10 mouse cellular contexts compared by ENCODE assay signal in genomic region chr5:111701634-111702329, GRCm38 (mm10). TPM values are rescaled to one million over a fixed set of nuclear protein-coding genes. Genes with fewer than 3 reads are reported as not detected.
DNase-seq lines count a peak whose midpoint lies in the region; ATAC-seq and TF ChIP-seq lines count a peak whose summit lies in the region.
"Had no signal": no experiment of that assay in that cellular context is flagged by ENCODE, and none has a peak within 500 bp of the region (broad histone marks: within the 10 kb centered on the region; RNA-seq: fewer than 3 reads in every experiment).

No protein-coding gene starts in this region.

- peak overlapping the region; percentile 45 for H3K4me2 ChIP-seq in forebrain, embryonic 12.5 days
- H3K4me2 ChIP-seq in limb, embryonic 11.5 days (ENCODE audit: low read depth, severe bottlenecking), result 0 out of 2 replicates have a peak overlapping the region, but pooled peaks have one; percentile 25
- peak overlapping the region; percentile 48 for H3K4me2 ChIP-seq in neural tube, embryonic 15.5 days

- H3K36me3 ChIP-seq in forebrain, embryonic 12.5 days (replicated peaks), result no peaks in the 10 kb centered on the region
- H3K36me3 ChIP-seq in limb, embryonic 11.5 days (ENCODE audit: control insufficient read depth, insufficient read depth, low read length), result no peaks in the 10 kb centered on the region
- H3K36me3 ChIP-seq in neural tube, embryonic 15.5 days, result no peaks in the 10 kb centered on the region

- no peak for DNase-seq in layer of hippocampus, adult 2 months (ENCODE audit: low spot score in 2 of 2)
- no peak for DNase-seq in layer of hippocampus, postnatal 25 days (ENCODE audit: extremely low spot score in 1 of 2, low spot score in 1 of 2)
- no peak for DNase-seq in limb, embryonic 11.5 days (ENCODE audit: low spot score)
- no peak for DNase-seq in B cell, adult 2 months
- DNase-seq in left cerebral cortex, postnatal 4 days, result no peak
- no peak for DNase-seq in cerebellum, adult 8-10 months
- DNase-seq: heart, postnatal 4 days had no signal

- peak; percentile 47; the same call in 1 of the 2 replicates for ATAC-seq in forebrain, embryonic 12.5 days (ENCODE audit: low FRiP score)
- no peak for ATAC-seq in limb, embryonic 11.5 days (ENCODE audit: insufficient number of reproducible peaks, low FRiP score, low TSS enrichment, low read depth)
- no peak for ATAC-seq in neural tube, embryonic 15.5 days (ENCODE audit: low FRiP score)

- WGBS in forebrain, embryonic 12.5 days, result 7% methylated on average over 18 of the region's 31 CpGs
- 4% methylated on average over 31 of the region's 31 CpGs for WGBS in limb, embryonic 11.5 days
- WGBS in neural tube, embryonic 15.5 days, result 4% methylated on average over 25 of the region's 31 CpGs

- H3K27me3 ChIP-seq in forebrain, embryonic 12.5 days, result peaks cover 28% of the 10 kb centered on the region
- H3K27me3 ChIP-seq in limb, embryonic 11.5 days (ENCODE audit: control insufficient read depth, insufficient read depth, low read length), result 0 out of 2 replicates have a peak, but pooled peaks cover 5% of the 10 kb centered on the region
- peaks cover 6% of the 10 kb centered on the region; the same call in 1 of the 2 replicates for H3K27me3 ChIP-seq in neural tube, embryonic 15.5 days (replicated peaks)

- no peaks in the 10 kb centered on the region for H3K9me3 ChIP-seq in forebrain, embryonic 12.5 days
- H3K9me3 ChIP-seq in limb, embryonic 11.5 days (ENCODE audit: control insufficient read depth, low read length), result no peaks in the 10 kb centered on the region
- H3K9me3 ChIP-seq in neural tube, embryonic 15.5 days (replicated peaks), result no peaks in the 10 kb centered on the region

- H3K27ac ChIP-seq in layer of hippocampus, adult 2 months, result 0 out of 2 replicates have a peak overlapping the region, but pooled peaks have one; percentile 9
- H3K27ac ChIP-seq in forebrain, embryonic 12.5 days, result peak overlapping the region; percentile 76
- H3K27ac ChIP-seq in limb, embryonic 11.5 days (replicated peaks; ENCODE audit: low read depth, low read length), result no peak overlapping the region
- H3K27ac ChIP-seq in neural tube, embryonic 15.5 days (replicated peaks), result no peak overlapping the region

- no peak overlapping the region for H3K4me3 ChIP-seq in layer of hippocampus, adult 2 months
- H3K4me3 ChIP-seq in forebrain, embryonic 12.5 days (replicated peaks), result peak overlapping the region; percentile 20
- no peak overlapping the region for H3K4me3 ChIP-seq in limb, embryonic 11.5 days (ENCODE audit: low read depth, low read length)
- H3K4me3 ChIP-seq in neural tube, embryonic 15.5 days (replicated peaks), result no peak overlapping the region

- H3K9ac ChIP-seq in forebrain, embryonic 12.5 days, result no peak overlapping the region; the same call in 1 of the 2 replicates
- H3K9ac ChIP-seq in limb, embryonic 11.5 days (ENCODE audit: low read length), result no peak overlapping the region
- H3K9ac ChIP-seq in neural tube, embryonic 15.5 days (replicated peaks), result no peak overlapping the region

- intact Hi-C loops in left cerebral cortex, postnatal 4 days (cut with DNase I), result no loop called here

- H3K4me1 ChIP-seq in forebrain, embryonic 12.5 days, result peaks cover 51% of the 10 kb centered on the region
- H3K4me1 ChIP-seq in limb, embryonic 11.5 days (ENCODE audit: control insufficient read depth, insufficient read depth, low read length), result peaks cover 7% of the 10 kb centered on the region; the same call in 1 of the 2 replicates
- H3K4me1 ChIP-seq in neural tube, embryonic 15.5 days, result peaks cover 24% of the 10 kb centered on the region

- no peak for TF ChIP-seq CTCF in layer of hippocampus, adult 2 months (conservative IDR thresholded peaks at IDR 0.05)

RNA-seq across cellular contexts. Expression of gene Gm26897, which starts 31.9 kb away (rescaled TPM):
- total RNA-seq in layer of hippocampus, adult 2 months (2021), result not detected
- total RNA-seq in layer of hippocampus, postnatal 25 days (2021), result not detected
- polyA plus RNA-seq in forebrain, embryonic 12.5 days (2016; fragmentation: Nextera tagmentation; extraction: Ambion mirVana), result not detected in 2 replicates
- not detected in 2 replicates for polyA plus RNA-seq in limb, embryonic 11.5 days (2014; fragmentation: Nextera tagmentation; extraction: Ambion mirVana)
- not detected in 2 replicates for polyA plus RNA-seq in neural tube, embryonic 15.5 days (2015; fragmentation: Nextera tagmentation; extraction: Ambion mirVana)
- not detected for total RNA-seq in left cerebral cortex, postnatal 4 days (2021)
- total RNA-seq: heart, postnatal 4 days; monocyte, adult 5-6 weeks had no signal

Comparison
In these comparisons a context has a peak if more than half of its experiments do, and no peak if none do; other contexts are left out.
1. H3K27ac ChIP-seq: peak in layer of hippocampus, adult 2 months (single experiment) and forebrain, embryonic 12.5 days (single experiment); none in limb, embryonic 11.5 days (single experiment) and neural tube, embryonic 15.5 days (single experiment).
2. Peak in every context shown above with its lines, with median percentiles within 50 percentile points of each other: H3K4me2 ChIP-seq.